Mouse (Mus musculus): Measurements from ENCODE around the gene Gtsf1. TPM values are rescaled to one million over a fixed set of nuclear protein-coding genes. Genes with fewer than 3 reads are reported as not detected.

Gene Gtsf1
- polyA plus RNA-seq, 1 experiment from 2014 or later = 62.3 TPM

GRCm38 (mm10) chr15:103376837-103377269 is 53.4 kb downstream of the Gtsf1 start:
- Histone ChIP-seq H3K27me3 (replicated peaks) (no peaks in the 10 kb centered on the region), H3K9ac (no peak overlapping the region), H3K4me3 (no peak overlapping the region), H3K4me1 (replicated peaks) (peaks cover 43% of the 10 kb centered on the region), H3K27ac (ENCODE audit: poor library complexity, severe bottlenecking) (peak overlapping the region; percentile 61), H3K36me3 (no peaks in the 10 kb centered on the region), H3K4me2 (0 out of 2 replicates have a peak overlapping the region, but pooled peaks have one; percentile 16), H3K9me3 (replicated peaks) (no peaks in the 10 kb centered on the region)
- peak; percentile 26; the same call in 1 of the 2 replicates for ATAC-seq (ENCODE audit: insufficient number of reproducible peaks, low FRiP score)
- 36% methylated on average over 8 of the region's 8 CpGs for WGBS

DNA sequence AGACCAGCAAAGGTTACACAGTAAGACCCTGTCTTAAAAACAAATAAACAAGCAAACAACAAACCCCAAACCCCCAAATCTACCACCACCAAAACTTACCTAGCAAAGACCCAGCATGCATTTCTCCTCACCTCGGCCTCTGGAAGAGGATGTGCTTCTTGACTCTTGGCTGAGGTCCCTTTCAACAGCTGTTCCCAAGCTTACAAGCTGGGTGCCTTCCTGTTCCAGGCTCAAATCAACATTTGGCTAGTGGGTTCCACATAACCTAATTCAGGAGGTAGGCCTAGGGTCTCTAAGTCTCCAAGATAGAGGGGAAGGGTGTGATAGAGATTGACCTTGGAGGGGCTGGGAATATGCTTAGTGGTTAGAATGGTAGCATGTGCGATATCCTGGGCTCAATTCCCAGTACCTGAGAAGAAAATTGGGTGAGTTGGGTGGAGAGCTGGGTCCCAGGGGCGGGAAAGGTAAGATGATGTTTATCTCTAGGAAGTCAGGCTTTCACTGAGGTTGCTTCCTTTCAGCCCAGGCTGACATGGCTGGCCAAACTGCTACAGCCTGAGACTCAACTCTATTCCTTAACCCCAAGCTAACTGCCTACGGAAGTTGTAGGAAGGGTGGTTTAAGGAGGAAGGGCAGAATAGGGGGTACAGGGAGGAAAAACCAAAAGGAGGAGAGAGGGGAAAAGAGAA is 55.0 kb downstream of the Gtsf1 start:
- Histone ChIP-seq H3K9ac (no peak overlapping the region), H3K9me3 (replicated peaks) (no peaks in the 10 kb centered on the region), H3K27ac (ENCODE audit: poor library complexity, severe bottlenecking) (no peak overlapping the region), H3K4me3 (no peak overlapping the region), H3K36me3 (no peaks in the 10 kb centered on the region), H3K4me2 (no peak overlapping the region), H3K27me3 (replicated peaks) (no peaks in the 10 kb centered on the region), H3K4me1 (replicated peaks) (peaks cover 52% of the 10 kb centered on the region)
- WGBS = 83% methylated on average over 4 of the region's 4 CpGs
- ATAC-seq (ENCODE audit: insufficient number of reproducible peaks, low FRiP score) = no peak

DNA sequence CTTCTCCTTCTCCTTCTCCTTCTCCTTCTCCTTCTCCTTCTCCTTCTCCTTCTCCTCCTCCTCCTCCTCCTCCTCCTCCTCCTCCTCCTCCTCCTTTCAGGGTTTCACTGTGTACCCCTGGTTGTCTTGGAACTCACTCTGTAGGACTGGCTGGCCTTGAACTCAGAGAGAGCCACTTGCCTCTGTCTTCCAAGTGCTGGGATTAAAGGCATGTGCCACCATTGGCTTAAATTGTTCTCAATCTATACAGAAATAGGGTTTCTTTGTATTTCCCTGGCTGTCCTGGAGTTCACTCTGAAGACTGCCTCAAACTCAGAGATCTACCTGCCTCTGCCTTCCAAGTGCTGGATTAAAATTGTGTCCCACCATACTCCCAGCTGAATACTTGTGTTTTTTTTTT is 57.8 kb downstream of the Gtsf1 start:
- Histone ChIP-seq H3K9ac (no peak overlapping the region), H3K27me3 (replicated peaks) (no peaks in the 10 kb centered on the region), H3K4me2 (no peak overlapping the region), H3K4me1 (replicated peaks) (peaks cover 49% of the 10 kb centered on the region), H3K36me3 (no peaks in the 10 kb centered on the region), H3K4me3 (no peak overlapping the region), H3K9me3 (replicated peaks) (no peaks in the 10 kb centered on the region), H3K27ac (ENCODE audit: poor library complexity, severe bottlenecking) (no peak overlapping the region)
- no peak for ATAC-seq (ENCODE audit: insufficient number of reproducible peaks, low FRiP score)

- Histone ChIP-seq H3K9ac (no peak overlapping the region), H3K4me1 (replicated peaks) (peaks cover 49% of the 10 kb centered on the region), H3K36me3 (no peaks in the 10 kb centered on the region), H3K27me3 (replicated peaks) (no peaks in the 10 kb centered on the region), H3K9me3 (replicated peaks) (no peaks in the 10 kb centered on the region), H3K4me3 (no peak overlapping the region), H3K27ac (ENCODE audit: poor library complexity, severe bottlenecking) (peak overlapping the region; percentile 38; the same call in 1 of the 2 replicates), H3K4me2 (no peak overlapping the region)
- no peak for ATAC-seq (ENCODE audit: insufficient number of reproducible peaks, low FRiP score)
- WGBS = 76% methylated on average over 1 of the region's 1 CpGs
Observed at GRCm38 (mm10) chr15:103371741-103372140, 58.5 kb downstream of the Gtsf1 start.

- Histone ChIP-seq H3K4me2 (no peak overlapping the region), H3K4me1 (replicated peaks) (peaks cover 43% of the 10 kb centered on the region), H3K27ac (ENCODE audit: poor library complexity, severe bottlenecking) (peak overlapping the region; percentile 38; the same call in 1 of the 2 replicates), H3K4me3 (no peak overlapping the region), H3K9me3 (replicated peaks) (no peaks in the 10 kb centered on the region), H3K27me3 (replicated peaks) (no peaks in the 10 kb centered on the region), H3K9ac (no peak overlapping the region), H3K36me3 (no peaks in the 10 kb centered on the region)
- WGBS = 18% methylated on average over 2 of the region's 2 CpGs
- no peak for ATAC-seq (ENCODE audit: insufficient number of reproducible peaks, low FRiP score)
Observed at GRCm38 (mm10) chr15:103371208-103371607, 59.1 kb downstream of the Gtsf1 start.

GRCm38 (mm10) chr15:103370462-103370861 is 59.8 kb downstream of the Gtsf1 start:
- no peaks in the 10 kb centered on the region for H3K36me3 ChIP-seq
- peaks cover 42% of the 10 kb centered on the region for H3K4me1 ChIP-seq (replicated peaks)
- H3K27me3 ChIP-seq (replicated peaks) = no peaks in the 10 kb centered on the region
- H3K9me3 ChIP-seq (replicated peaks) = no peaks in the 10 kb centered on the region
- 29% methylated on average over 4 of the region's 4 CpGs for WGBS
- no peak overlapping the region for H3K9ac ChIP-seq
- H3K27ac ChIP-seq (ENCODE audit: poor library complexity, severe bottlenecking) = no peak overlapping the region
- H3K4me3 ChIP-seq = no peak overlapping the region
- no peak overlapping the region for H3K4me2 ChIP-seq
- no peak for ATAC-seq (ENCODE audit: insufficient number of reproducible peaks, low FRiP score)

DNA sequence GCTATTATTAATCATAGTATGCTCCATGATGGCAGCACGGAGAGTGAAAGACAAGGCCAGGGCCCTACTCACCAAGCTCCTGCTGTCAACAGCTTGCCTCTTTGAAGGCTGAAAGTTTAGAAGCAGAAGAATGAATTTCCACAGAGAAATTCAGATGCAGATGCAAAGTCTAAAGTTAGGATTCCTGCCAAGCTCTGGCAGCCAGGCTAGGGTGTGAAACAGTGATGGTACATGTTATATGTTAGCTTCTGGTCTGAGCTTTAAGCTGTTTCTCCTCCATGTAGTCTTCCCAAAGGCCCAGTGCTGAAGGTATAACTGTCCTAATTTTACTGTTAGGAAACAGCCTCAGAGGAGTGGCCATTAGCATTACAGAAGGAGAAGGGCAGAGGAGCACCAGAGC is 61.1 kb downstream of the Gtsf1 start:
- Histone ChIP-seq H3K9me3 (replicated peaks) (no peaks in the 10 kb centered on the region), H3K9ac (no peak overlapping the region), H3K4me2 (no peak overlapping the region), H3K36me3 (no peaks in the 10 kb centered on the region), H3K4me1 (replicated peaks) (peaks cover 51% of the 10 kb centered on the region), H3K27ac (ENCODE audit: poor library complexity, severe bottlenecking) (no peak overlapping the region), H3K27me3 (replicated peaks) (no peaks in the 10 kb centered on the region), H3K4me3 (no peak overlapping the region)
- no peak for ATAC-seq (ENCODE audit: insufficient number of reproducible peaks, low FRiP score)
- WGBS = 47% methylated on average over 1 of the region's 1 CpGs

GRCm38 (mm10) chr15:103368179-103368940 is 61.9 kb downstream of the Gtsf1 start:
- Histone ChIP-seq H3K4me3 (no peak overlapping the region), H3K27ac (ENCODE audit: poor library complexity, severe bottlenecking) (peak overlapping the region; percentile 99), H3K4me2 (no peak overlapping the region), H3K27me3 (replicated peaks) (no peaks in the 10 kb centered on the region), H3K36me3 (no peaks in the 10 kb centered on the region), H3K4me1 (replicated peaks) (peaks cover 58% of the 10 kb centered on the region), H3K9ac (no peak overlapping the region), H3K9me3 (replicated peaks) (no peaks in the 10 kb centered on the region)
- no peak for ATAC-seq (ENCODE audit: insufficient number of reproducible peaks, low FRiP score)
- WGBS = 83% methylated on average over 4 of the region's 4 CpGs

- 1% methylated on average over 45 of the region's 51 CpGs for WGBS
Observed at GRCm38 (mm10) chr15:103366376-103367149, 63.7 kb downstream of the Gtsf1 start, which contains the start of gene Itga5. Itga5 (minus strand) TSS chr15:103366763.

GRCm38 (mm10) chr15:103365471-103366375 is 64.5 kb downstream of the Gtsf1 start:
- peak overlapping the region; percentile 100 for H3K9ac ChIP-seq
- peaks cover 67% of the 10 kb centered on the region for H3K4me1 ChIP-seq (replicated peaks)
- no peaks in the 10 kb centered on the region for H3K27me3 ChIP-seq (replicated peaks)
- H3K4me2 ChIP-seq = peak overlapping the region; percentile 73
- ATAC-seq (ENCODE audit: insufficient number of reproducible peaks, low FRiP score) = peak; percentile 52
- H3K27ac ChIP-seq (ENCODE audit: poor library complexity, severe bottlenecking) = peak overlapping the region; percentile 99
- H3K4me3 ChIP-seq = peak overlapping the region; percentile 100
- H3K36me3 ChIP-seq = 0 out of 2 replicates have a peak, but pooled peaks cover 12% of the 10 kb centered on the region
- WGBS = under 1% methylated on average over 51 of the region's 51 CpGs
- no peaks in the 10 kb centered on the region for H3K9me3 ChIP-seq (replicated peaks)

More at GRCm38 (mm10) chr15:103366376-103367149, 63.7 kb downstream of the Gtsf1 start, which contains the start of gene Itga5:
- H3K4me1 ChIP-seq (replicated peaks) = peaks cover 67% of the 10 kb centered on the region
- peak within 1 kb of the TSS; percentile 100 for H3K9ac ChIP-seq
- H3K9me3 ChIP-seq (replicated peaks) = no peaks in the 10 kb centered on the region
- peak within 1 kb of the TSS; percentile 99 for H3K27ac ChIP-seq (ENCODE audit: poor library complexity, severe bottlenecking)
- ATAC-seq (ENCODE audit: insufficient number of reproducible peaks, low FRiP score) = peak; percentile 79
- peak within 1 kb of the TSS; percentile 73 for H3K4me2 ChIP-seq
- peak within 1 kb of the TSS; percentile 100 for H3K4me3 ChIP-seq
- no peaks in the 10 kb centered on the region for H3K27me3 ChIP-seq (replicated peaks)
- 0 out of 2 replicates have a peak, but pooled peaks cover 8% of the 10 kb centered on the region for H3K36me3 ChIP-seq
